Mouse (Mus musculus) heart, embryonic 10.5 days (tissue): Measurements from ENCODE around the gene Fgfr2. TPM values are rescaled to one million over a fixed set of nuclear protein-coding genes. Genes with fewer than 3 reads are reported as not detected.

Experiments used
- DNase-seq: peaks from one replicate; pipeline ENCODE4 v3.0.0-alpha.2; 2017; ENCODE audit warnings: low spot score
- H3K27ac ChIP-seq: fragments of 300-500 bp; sonication (generic); 2 replicates; pipeline ENCODE4 v1.5.1; 2016; ENCODE audit warnings: mild to moderate bottlenecking
- H3K27me3 ChIP-seq: fragments of 300-500 bp; sonication (generic); 2 replicates; pipeline ENCODE4 v1.6.1; 2016; ENCODE audit warnings: mild to moderate bottlenecking; ENCODE audit not compliant: poor library complexity, insufficient read depth, severe bottlenecking
- H3K36me3 ChIP-seq: fragments of 300-500 bp; sonication (generic); 2 replicates; pipeline ENCODE4 v1.6.1; 2016; ENCODE audit warnings: mild to moderate bottlenecking, moderate library complexity
- H3K4me1 ChIP-seq: fragments of 300-500 bp; sonication (generic); 2 replicates; pipeline ENCODE4 v1.6.1; 2016; ENCODE audit warnings: mild to moderate bottlenecking
- H3K4me3 ChIP-seq: fragments of 300-500 bp; sonication (generic); 2 replicates; pipeline ENCODE4 v1.5.1; 2016; ENCODE audit warnings: mild to moderate bottlenecking, moderate library complexity
- H3K9me3 ChIP-seq: fragments of 300-500 bp; sonication (generic); 2 replicates; pipeline ENCODE4 v1.6.1; 2016; ENCODE audit warnings: mild to moderate bottlenecking, moderate library complexity
- WGBS: fragments of 180-500 bp; shearing (Covaris S2); methylation state at CpG from one replicate; pipeline ENCODE4 v1.1.7; 2016; 5-methylcytosine and 5-hydroxymethylcytosine counted together
- polyA plus RNA-seq: library from polyadenylated mRNA; unstranded; fragments of >200 nt; fragmentation: Nextera tagmentation; extraction: Ambion mirVana; gene quantifications from 2 replicates; pipeline ENCODE4 v1.2.1, GENCODE M21; 2016

Fgfr2 gene
- polyA plus RNA-seq, 1 experiment from 2014 or later, result 46.6 TPM

GRCm38 (mm10) chr7:132478295-132478809 is 644.8 kb downstream of the Fgfr2 start:
- Histone ChIP-seq H3K27ac (no peak overlapping the region), H3K4me3 (no peak overlapping the region), H3K9me3 (no peaks in the 10 kb centered on the region), H3K4me1 (no peaks in the 10 kb centered on the region), H3K36me3 (no peaks in the 10 kb centered on the region), H3K27me3 (peaks cover 15% of the 10 kb centered on the region; the same call in 1 of the 2 replicates)
- 72% methylated on average over 9 of the region's 9 CpGs for WGBS
- DNase-seq, result no peak

- Histone ChIP-seq H3K9me3 (no peaks in the 10 kb centered on the region), H3K27ac (no peak overlapping the region), H3K36me3 (no peaks in the 10 kb centered on the region), H3K27me3 (peaks cover 13% of the 10 kb centered on the region; the same call in 1 of the 2 replicates), H3K4me1 (no peaks in the 10 kb centered on the region), H3K4me3 (no peak overlapping the region)
- WGBS, result 66% methylated on average over 3 of the region's 3 CpGs
- DNase-seq, result no peak
Measured at GRCm38 (mm10) chr7:132477753-132478152, 645.4 kb downstream of the Fgfr2 start.

- DNase-seq, result no peak
- Histone ChIP-seq H3K27me3 (peaks cover 16% of the 10 kb centered on the region; the same call in 1 of the 2 replicates), H3K4me3 (no peak overlapping the region), H3K9me3 (no peaks in the 10 kb centered on the region), H3K36me3 (no peaks in the 10 kb centered on the region), H3K4me1 (no peaks in the 10 kb centered on the region), H3K27ac (no peak overlapping the region)
- WGBS, result 94% methylated on average over 2 of the region's 2 CpGs
Measured at GRCm38 (mm10) chr7:132476491-132476890, 646.7 kb downstream of the Fgfr2 start.

GRCm38 (mm10) chr7:132475069-132475468 is 648.1 kb downstream of the Fgfr2 start:
- H3K27me3 ChIP-seq, result peaks cover 16% of the 10 kb centered on the region; the same call in 1 of the 2 replicates
- H3K9me3 ChIP-seq, result no peaks in the 10 kb centered on the region
- WGBS, result 25% methylated on average over 5 of the region's 5 CpGs
- H3K27ac ChIP-seq, result no peak overlapping the region
- no peak overlapping the region for H3K4me3 ChIP-seq
- no peaks in the 10 kb centered on the region for H3K4me1 ChIP-seq
- no peaks in the 10 kb centered on the region for H3K36me3 ChIP-seq
- DNase-seq, result no peak

- no peak for DNase-seq
- H3K36me3 ChIP-seq, result no peaks in the 10 kb centered on the region
- no peaks in the 10 kb centered on the region for H3K9me3 ChIP-seq
- H3K27ac ChIP-seq, result no peak overlapping the region
- H3K27me3 ChIP-seq, result peaks cover 15% of the 10 kb centered on the region
- no peak overlapping the region for H3K4me3 ChIP-seq
- no peaks in the 10 kb centered on the region for H3K4me1 ChIP-seq
- 40% methylated on average over 3 of the region's 3 CpGs for WGBS
Measured at GRCm38 (mm10) chr7:132471327-132471726, 651.8 kb downstream of the Fgfr2 start.

GRCm38 (mm10) chr7:132468391-132468790 is 654.8 kb downstream of the Fgfr2 start:
- no peaks in the 10 kb centered on the region for H3K36me3 ChIP-seq
- H3K27me3 ChIP-seq, result peaks cover 24% of the 10 kb centered on the region
- no peaks in the 10 kb centered on the region for H3K4me1 ChIP-seq
- H3K4me3 ChIP-seq, result no peak overlapping the region
- no peaks in the 10 kb centered on the region for H3K9me3 ChIP-seq
- DNase-seq, result no peak
- no peak overlapping the region for H3K27ac ChIP-seq

- no peaks in the 10 kb centered on the region for H3K36me3 ChIP-seq
- no peaks in the 10 kb centered on the region for H3K4me1 ChIP-seq
- H3K4me3 ChIP-seq, result no peak overlapping the region
- H3K27me3 ChIP-seq, result peaks cover 17% of the 10 kb centered on the region
- no peaks in the 10 kb centered on the region for H3K9me3 ChIP-seq
- DNase-seq, result no peak
- 80% methylated on average over 5 of the region's 5 CpGs for WGBS
- H3K27ac ChIP-seq, result no peak overlapping the region
Measured at GRCm38 (mm10) chr7:132465897-132466296, 657.3 kb downstream of the Fgfr2 start.

- 69% methylated on average over 1 of the region's 1 CpGs for whole genome bisulfite sequencing
- Histone ChIP-seq H3K4me1 (peaks cover 4% of the 10 kb centered on the region; the same call in 1 of the 2 replicates), H3K36me3 (no peaks in the 10 kb centered on the region), H3K27me3 (peaks cover 17% of the 10 kb centered on the region), H3K27ac (no peak overlapping the region), H3K4me3 (no peak overlapping the region), H3K9me3 (no peaks in the 10 kb centered on the region)
- DNase-seq, result no peak
Measured at GRCm38 (mm10) chr7:132464894-132465293, 658.3 kb downstream of the Fgfr2 start.

- no peaks in the 10 kb centered on the region for H3K36me3 ChIP-seq
- H3K4me1 ChIP-seq, result peaks cover 18% of the 10 kb centered on the region
- no peaks in the 10 kb centered on the region; the same call in 1 of the 2 replicates for H3K27me3 ChIP-seq
- 62% methylated on average over 7 of the region's 7 CpGs for WGBS
- no peak for DNase-seq
- no peak overlapping the region for H3K4me3 ChIP-seq
- H3K9me3 ChIP-seq, result no peaks in the 10 kb centered on the region
- H3K27ac ChIP-seq, result no peak overlapping the region
Measured at GRCm38 (mm10) chr7:132458493-132458892, 664.7 kb downstream of the Fgfr2 start.

- H3K27me3 ChIP-seq, result no peaks in the 10 kb centered on the region
- no peak overlapping the region for H3K4me3 ChIP-seq
- no peak for DNase-seq
- H3K4me1 ChIP-seq, result peaks cover 17% of the 10 kb centered on the region
- H3K9me3 ChIP-seq, result no peaks in the 10 kb centered on the region
- H3K36me3 ChIP-seq, result no peaks in the 10 kb centered on the region
- 51% methylated on average over 11 of the region's 11 CpGs for WGBS
- H3K27ac ChIP-seq, result no peak overlapping the region
Measured at GRCm38 (mm10) chr7:132455071-132455720, 668.0 kb downstream of the Fgfr2 start.

- Histone ChIP-seq H3K36me3 (no peaks in the 10 kb centered on the region), H3K4me1 (peaks cover 6% of the 10 kb centered on the region; the same call in 1 of the 2 replicates), H3K27me3 (no peaks in the 10 kb centered on the region), H3K27ac (no peak overlapping the region), H3K9me3 (no peaks in the 10 kb centered on the region), H3K4me3 (no peak overlapping the region)
- DNase-seq, result no peak
- 77% methylated on average over 6 of the region's 6 CpGs for WGBS
Measured at GRCm38 (mm10) chr7:132449891-132450735, 673.0 kb downstream of the Fgfr2 start.

- H3K4me3 ChIP-seq, result no peak overlapping the region
- no peak for DNase-seq
- WGBS, result 46% methylated on average over 4 of the region's 4 CpGs
- no peaks in the 10 kb centered on the region for H3K27me3 ChIP-seq
- H3K36me3 ChIP-seq, result no peaks in the 10 kb centered on the region
- no peak overlapping the region for H3K27ac ChIP-seq
- H3K4me1 ChIP-seq, result peaks cover 9% of the 10 kb centered on the region
- H3K9me3 ChIP-seq, result no peaks in the 10 kb centered on the region
Measured at GRCm38 (mm10) chr7:132448511-132449154, 674.5 kb downstream of the Fgfr2 start.

GRCm38 (mm10) chr7:132447558-132447957 is 675.6 kb downstream of the Fgfr2 start:
- H3K4me3 ChIP-seq, result no peak overlapping the region
- no peak overlapping the region for H3K27ac ChIP-seq
- H3K4me1 ChIP-seq, result peaks cover 17% of the 10 kb centered on the region
- no peaks in the 10 kb centered on the region for H3K27me3 ChIP-seq
- DNase-seq, result no peak
- no peaks in the 10 kb centered on the region for H3K9me3 ChIP-seq
- no peaks in the 10 kb centered on the region for H3K36me3 ChIP-seq
- WGBS, result 75% methylated on average over 5 of the region's 5 CpGs
